ENCODE assay signal across 19 mouse cellular contexts in the genomic region with DNA sequence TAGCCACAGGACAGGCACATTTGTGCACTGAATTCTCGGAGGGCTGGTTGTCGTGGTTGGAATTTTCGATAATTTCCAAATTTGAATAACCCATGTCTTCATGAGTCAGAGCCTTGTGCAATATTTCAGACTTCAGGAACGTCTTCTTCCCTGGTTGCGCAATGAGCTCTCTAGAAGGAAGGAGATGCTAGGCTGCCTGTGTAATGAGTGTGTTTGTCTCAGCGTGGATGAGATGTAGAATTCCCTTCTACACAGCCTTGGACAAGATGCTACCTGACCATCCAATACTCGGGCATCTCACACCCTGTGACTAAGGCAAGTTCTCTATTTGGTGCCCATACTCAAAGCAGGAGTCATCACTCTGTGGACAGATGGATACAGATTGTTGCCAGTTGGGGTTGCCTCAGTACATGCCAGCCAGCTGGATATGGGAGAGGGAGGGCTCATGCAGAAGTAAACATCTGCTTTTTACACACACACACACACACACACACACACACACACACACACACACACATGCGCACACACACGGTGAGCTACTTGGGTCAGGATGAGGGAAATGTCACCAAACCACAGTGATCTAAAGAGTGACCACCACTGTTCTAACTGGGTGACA. TPM values are rescaled to one million over a fixed set of nuclear protein-coding genes. Genes with fewer than 3 reads are reported as not detected.
DNase-seq lines count a peak whose midpoint lies in the region; ATAC-seq and TF ChIP-seq lines count a peak whose summit lies in the region.
"Had no signal": no experiment of that assay in that cellular context is flagged by ENCODE, and none has a peak within 500 bp of the region (broad histone marks: within the 10 kb centered on the region; RNA-seq: fewer than 3 reads in every experiment).

No protein-coding gene starts in this region.

- peaks cover 49% of the 10 kb centered on the region for H3K79me2 ChIP-seq in myocyte (ENCODE audit: control insufficient read depth, insufficient read depth)

- peak; percentile 9 for DNase-seq in forebrain, embryonic 11.5 days (ENCODE audit: low spot score)
- peak; percentile 39 for DNase-seq in lung, postnatal 14 days
- no peak for DNase-seq in lung, adult 2 months
- peak; percentile 20 for DNase-seq in c-Kit-positive CD71-negative TER-119-negative erythroid progenitor cells, embryonic 14.5 days (ENCODE audit: low read depth)
- no peak for DNase-seq in layer of hippocampus, postnatal 14 days (ENCODE audit: low spot score in 2 of 2)
- DNase-seq in thymus, postnatal 36 days, result no peak
- DNase-seq: adrenal gland, postnatal 10 days; cerebellum, postnatal 10 days; heart, postnatal 14 days; kidney, adult 11 months; kidney, postnatal 36 days; liver, embryonic 13.5 days had no signal

- no peaks in the 10 kb centered on the region for H3K27me3 ChIP-seq in forebrain, embryonic 11.5 days (ENCODE audit: control insufficient read depth, insufficient read depth, low read length)
- H3K27me3 ChIP-seq in forebrain, embryonic 13.5 days, result peaks cover 8% of the 10 kb centered on the region
- no peaks in the 10 kb centered on the region for H3K27me3 ChIP-seq in myocyte (ENCODE audit: control insufficient read depth, insufficient read depth, insufficient read length)

- no peaks in the 10 kb centered on the region for H3K9me3 ChIP-seq in forebrain, embryonic 11.5 days (ENCODE audit: control insufficient read depth, low read length)
- no peaks in the 10 kb centered on the region for H3K9me3 ChIP-seq in forebrain, embryonic 13.5 days (replicated peaks)
- H3K9me3 ChIP-seq: limb, embryonic 10.5 days; liver, embryonic 13.5 days; neural tube, embryonic 13.5 days had no signal

- no peaks in the 10 kb centered on the region for H3K36me3 ChIP-seq in forebrain, embryonic 11.5 days (ENCODE audit: control insufficient read depth, insufficient read depth, low read length)
- H3K36me3 ChIP-seq in forebrain, embryonic 13.5 days (ENCODE audit: poor library complexity, severe bottlenecking), result no peaks in the 10 kb centered on the region
- H3K36me3 ChIP-seq in myocyte (ENCODE audit: control insufficient read depth, insufficient read depth), result peaks cover 8% of the 10 kb centered on the region
- H3K36me3 ChIP-seq: limb, embryonic 10.5 days; liver, embryonic 13.5 days; neural tube, embryonic 13.5 days had no signal

- 90% methylated on average over 9 of the region's 9 CpGs for WGBS in forebrain, embryonic 11.5 days
- 92% methylated on average over 9 of the region's 9 CpGs for WGBS in forebrain, embryonic 13.5 days
- whole genome bisulfite sequencing in lung, adult 2 months, result 65% methylated on average over 9 of the region's 9 CpGs

- no peak overlapping the region for H3ac ChIP-seq in myocyte (ENCODE audit: control insufficient read depth, insufficient read length)

- TF ChIP-seq POLR2A in lung, adult 2 months (IDR thresholded peaks at IDR 0.05; ENCODE audit: borderline replicate concordance, extremely low read depth, low read depth, low read length), result no peak
- TF ChIP-seq POLR2A in myocyte (IDR thresholded peaks at IDR 0.05; ENCODE audit: insufficient read length, low read depth), result peak; percentile 15

- no peak overlapping the region for H3K4me2 ChIP-seq in forebrain, embryonic 11.5 days (ENCODE audit: low read depth, low read length, severe bottlenecking)
- H3K4me2 ChIP-seq in forebrain, embryonic 13.5 days, result no peak overlapping the region
- H3K4me2 ChIP-seq in myocyte (ENCODE audit: low read depth), result peak overlapping the region; percentile 37
- H3K4me2 ChIP-seq: liver, embryonic 13.5 days; neural tube, embryonic 13.5 days had no signal

- no peak overlapping the region for H3K4me3 ChIP-seq in forebrain, embryonic 11.5 days (ENCODE audit: low read depth, low read length)
- H3K4me3 ChIP-seq in forebrain, embryonic 13.5 days, result no peak overlapping the region
- no peak overlapping the region for H3K4me3 ChIP-seq in lung, adult 2 months (replicated peaks; ENCODE audit: extremely low read depth, low read depth, low read length)
- H3K4me3 ChIP-seq in myocyte, result no peak overlapping the region
- H3K4me3 ChIP-seq: erythroblast, embryonic 14.5 days; limb, embryonic 10.5 days; liver, embryonic 13.5 days; neural tube, embryonic 13.5 days had no signal

- no peak overlapping the region for H3K9ac ChIP-seq in forebrain, embryonic 11.5 days (ENCODE audit: low read length)
- no peak overlapping the region for H3K9ac ChIP-seq in forebrain, embryonic 13.5 days
- H3K9ac ChIP-seq: liver, embryonic 13.5 days; neural tube, embryonic 13.5 days had no signal

- H3K4me1 ChIP-seq in forebrain, embryonic 11.5 days (replicated peaks; ENCODE audit: control insufficient read depth, insufficient read depth, low read length), result no peaks in the 10 kb centered on the region
- no peaks in the 10 kb centered on the region for H3K4me1 ChIP-seq in forebrain, embryonic 13.5 days
- no peaks in the 10 kb centered on the region for H3K4me1 ChIP-seq in lung, adult 2 months (ENCODE audit: control insufficient read depth, insufficient read depth, low read length)
- H3K4me1 ChIP-seq: limb, embryonic 10.5 days; liver, embryonic 13.5 days; neural tube, embryonic 13.5 days had no signal

- ATAC-seq in forebrain, embryonic 11.5 days (replicated peaks; ENCODE audit: low FRiP score), result no peak
- no peak for ATAC-seq in forebrain, embryonic 13.5 days
- ATAC-seq: hindbrain, embryonic 16.5 days had no signal

- no peak for TF ChIP-seq CTCF in lung, adult 2 months (IDR thresholded peaks at IDR 0.05; ENCODE audit: insufficient read depth, low read length)

- no peak overlapping the region for H3K27ac ChIP-seq in forebrain, embryonic 11.5 days (ENCODE audit: low read depth, low read length)
- H3K27ac ChIP-seq in forebrain, embryonic 13.5 days, result no peak overlapping the region
- H3K27ac ChIP-seq: limb, embryonic 10.5 days; liver, embryonic 13.5 days; macrophage; neural tube, embryonic 13.5 days had no signal

TF ChIP-seq in myocyte, 11 proteins besides CTCF, POLR2A, EP300 and RAD21:
- TF ChIP-seq USF1 (IDR thresholded peaks at IDR 0.05; ENCODE audit: low read depth) (no peak), CEBPB (IDR thresholded peaks at IDR 0.05; ENCODE audit: insufficient read depth, poor library complexity, severe bottlenecking) (peak; percentile 100), TCF12 (IDR thresholded peaks at IDR 0.05; ENCODE audit: insufficient read depth, poor library complexity, severe bottlenecking) (no peak), MYOD1 (IDR thresholded peaks at IDR 0.05; ENCODE audit: control insufficient read depth in 1 of 3, insufficient read length in 2 of 3, low read depth in 2 of 3) (no peak)
TF ChIP-seq in myocyte: peak in this region for 1.

RNA-seq across cellular contexts. Expression of a gene that starts 7.5 kb away (rescaled TPM):
- polyA plus RNA-seq in forebrain, embryonic 11.5 days (2014; fragmentation: Nextera tagmentation; extraction: Ambion mirVana), result 2.7 and 4.2 TPM in 2 replicates
- 9.3 and 9.7 TPM in 2 replicates for polyA plus RNA-seq in forebrain, embryonic 13.5 days (2015; fragmentation: Nextera tagmentation; extraction: Ambion mirVana)
- 64.7 and 65.2 TPM in 2 replicates for polyA plus RNA-seq in lung, adult 2 months (2012; rRNA removed)
- polyA plus RNA-seq in myocyte (2012; fragmentation: generic; extraction: Trizol), result 176 TPM
- total RNA-seq in layer of hippocampus, postnatal 14 days (2021), result 100 to 1,000 TPM; 304 to 349 TPM
- polyA plus RNA-seq: erythroblast, embryonic 14.5 days had no signal

Comparison
In these comparisons a context has a peak if more than half of its experiments do, and no peak if none do; other contexts are left out.
1. DNase-seq: peak in forebrain, embryonic 11.5 days (single experiment), lung, postnatal 14 days (single experiment) and c-Kit-positive CD71-negative TER-119-negative erythroid progenitor cells, embryonic 14.5 days (single experiment); none in lung, adult 2 months (single experiment), layer of hippocampus, postnatal 14 days (0 of 2) and thymus, postnatal 36 days (0 of 2).